8 mouse cellular contexts compared by ENCODE assay signal in genomic region chr1:82286190-82287051, GRCm38 (mm10). TPM values are rescaled to one million over a fixed set of nuclear protein-coding genes. Genes with fewer than 3 reads are reported as not detected.
DNase-seq lines count a peak whose midpoint lies in the region; ATAC-seq lines count a peak whose summit lies in the region.

No protein-coding gene starts in this region.

- ATAC-seq in hindbrain, embryonic 14.5 days (ENCODE audit: low FRiP score), result no peak
- no peak for ATAC-seq in midbrain, embryonic 12.5 days (ENCODE audit: low FRiP score, low read depth)

- 0 out of 2 replicates have a peak, but pooled peaks cover 6% of the 10 kb centered on the region for H3K36me3 ChIP-seq in hindbrain, embryonic 14.5 days (replicated peaks; ENCODE audit: control insufficient read depth, insufficient read depth)
- peaks cover 14% of the 10 kb centered on the region for H3K36me3 ChIP-seq in midbrain, embryonic 12.5 days

- H3K27ac ChIP-seq in hindbrain, embryonic 14.5 days, result peak overlapping the region; percentile 57
- H3K27ac ChIP-seq in midbrain, embryonic 12.5 days (replicated peaks), result 0 out of 2 replicates have a peak overlapping the region, but pooled peaks have one; percentile 22

- peak overlapping the region; percentile 64 for H3K9ac ChIP-seq in hindbrain, embryonic 14.5 days
- peak overlapping the region; percentile 57 for H3K9ac ChIP-seq in midbrain, embryonic 12.5 days (replicated peaks)

- peak; percentile 23 to 32 for DNase-seq in cerebellum, adult 18-20 months
- DNase-seq in cerebellum, postnatal 25 days, result no peak
- DNase-seq in testis, postnatal 10 days (ENCODE audit: low spot score), result peak; percentile 42
- no peak for DNase-seq in testis, postnatal 14 days (ENCODE audit: low spot score)
- DNase-seq in hindbrain, embryonic 14.5 days (ENCODE audit: low spot score), result no peak
- DNase-seq in frontal cortex, postnatal 36 days (ENCODE audit: low spot score in 2 of 2), result no peak
- DNase-seq in thymus, postnatal 10 days (ENCODE audit: low spot score in 2 of 2), result no peak

- peak overlapping the region; percentile 68 for H3K4me3 ChIP-seq in hindbrain, embryonic 14.5 days (replicated peaks; ENCODE audit: low read length)
- H3K4me3 ChIP-seq in midbrain, embryonic 12.5 days, result peak overlapping the region; percentile 41

- WGBS in hindbrain, embryonic 14.5 days, result 18% methylated on average over 15 of the region's 15 CpGs
- 19% methylated on average over 15 of the region's 15 CpGs for WGBS in midbrain, embryonic 12.5 days

- H3K9me3 ChIP-seq in hindbrain, embryonic 14.5 days (ENCODE audit: control insufficient read depth, low read length), result no peaks in the 10 kb centered on the region
- H3K9me3 ChIP-seq in midbrain, embryonic 12.5 days, result no peaks in the 10 kb centered on the region

- H3K4me1 ChIP-seq in hindbrain, embryonic 14.5 days (replicated peaks; ENCODE audit: control insufficient read depth, insufficient read depth, low read length), result peaks cover 61% of the 10 kb centered on the region
- peaks cover 59% of the 10 kb centered on the region for H3K4me1 ChIP-seq in midbrain, embryonic 12.5 days

- no peaks in the 10 kb centered on the region for H3K27me3 ChIP-seq in hindbrain, embryonic 14.5 days (ENCODE audit: control insufficient read depth, insufficient read depth, low read length)
- no peaks in the 10 kb centered on the region for H3K27me3 ChIP-seq in midbrain, embryonic 12.5 days

- H3K4me2 ChIP-seq in hindbrain, embryonic 14.5 days (replicated peaks), result peak overlapping the region; percentile 90
- peak overlapping the region; percentile 63 for H3K4me2 ChIP-seq in midbrain, embryonic 12.5 days (replicated peaks)

RNA-seq across cellular contexts. Expression of gene Irs1, which starts 4.8 kb away (rescaled TPM):
- 10.2 and 11.2 TPM in 2 replicates for polyA plus RNA-seq in hindbrain, embryonic 14.5 days (2014; fragmentation: Nextera tagmentation; extraction: Ambion mirVana)
- 11.5 and 11.7 TPM in 2 replicates for polyA plus RNA-seq in midbrain, embryonic 12.5 days (2016; fragmentation: Nextera tagmentation; extraction: Ambion mirVana)

RNA-seq across cellular contexts. Expression of gene Rhbdd1, which starts 29.8 kb away (rescaled TPM):
- polyA plus RNA-seq in hindbrain, embryonic 14.5 days (2014; fragmentation: Nextera tagmentation; extraction: Ambion mirVana), result 2.6 and 3.1 TPM in 2 replicates
- polyA plus RNA-seq in midbrain, embryonic 12.5 days (2016; fragmentation: Nextera tagmentation; extraction: Ambion mirVana), result 9.0 and 10.2 TPM in 2 replicates

RNA-seq across cellular contexts. Expression of gene Gm9747, which starts 53.5 kb away (rescaled TPM):
- 32.6 and 34.5 TPM in 2 replicates for polyA plus RNA-seq in hindbrain, embryonic 14.5 days (2014; fragmentation: Nextera tagmentation; extraction: Ambion mirVana)
- polyA plus RNA-seq in midbrain, embryonic 12.5 days (2016; fragmentation: Nextera tagmentation; extraction: Ambion mirVana), result 24.9 and 26.4 TPM in 2 replicates

Comparison
In these comparisons a context has a peak if more than half of its experiments do, and no peak if none do; other contexts are left out.
1. DNase-seq: peak in cerebellum, adult 18-20 months (2 of 2) and testis, postnatal 10 days (single experiment); none in cerebellum, postnatal 25 days (0 of 2), testis, postnatal 14 days (single experiment), hindbrain, embryonic 14.5 days (single experiment), frontal cortex, postnatal 36 days (0 of 2) and thymus, postnatal 10 days (0 of 2).